Mouse (Mus musculus) left cerebral cortex, adult 18-20 months (tissue): ENCODE results near the gene Rheb. TPM values are rescaled to one million over a fixed set of nuclear protein-coding genes. Genes with fewer than 3 reads are reported as not detected.
A peak's percentile ranks its signal among the peaks of the same experiment; 100 is the strongest.
"Not testable (repeated sequence)": the region's sequence is repeated elsewhere in the genome, so short reads cannot be mapped to it uniquely, and the experiment has no call there.

Experiments
- DNase-seq, 2 experiments: peaks; one replicate each; pipeline ENCODE4 v3.0.0; 2021 to 2022; ENCODE audit warnings: low spot score in 2 of 2, mixed read lengths in 1 of 2
- total RNA-seq, 2 experiments: library from RNA; stranded (reverse); gene quantifications; 2 replicates each; pipeline ENCODE4 v1.2.3; 2021

Gene Rheb
- total RNA-seq, 2 experiments from 2014 or later = 130 to 134 TPM

DNA sequence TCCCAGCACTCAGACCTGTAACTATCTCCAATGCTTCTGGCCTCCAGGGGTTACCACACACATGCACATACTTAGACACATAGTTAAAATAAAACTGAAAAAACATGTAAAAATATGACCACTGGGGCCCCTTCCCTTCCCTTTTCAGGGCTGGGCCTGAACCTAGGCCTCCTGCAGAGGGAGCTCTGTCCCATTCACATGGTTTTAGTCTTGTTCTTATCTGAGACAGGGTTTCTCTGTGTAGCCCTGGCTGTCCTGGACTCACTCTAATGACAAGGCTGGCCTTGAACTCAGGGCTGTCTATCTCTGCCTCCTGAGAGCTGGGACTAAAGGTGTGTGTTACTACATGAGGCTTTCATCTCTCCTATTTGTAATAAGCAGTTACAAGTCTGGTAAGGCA, 42.0 kb downstream of the Rheb start:
- DNase-seq = no peak

DNA sequence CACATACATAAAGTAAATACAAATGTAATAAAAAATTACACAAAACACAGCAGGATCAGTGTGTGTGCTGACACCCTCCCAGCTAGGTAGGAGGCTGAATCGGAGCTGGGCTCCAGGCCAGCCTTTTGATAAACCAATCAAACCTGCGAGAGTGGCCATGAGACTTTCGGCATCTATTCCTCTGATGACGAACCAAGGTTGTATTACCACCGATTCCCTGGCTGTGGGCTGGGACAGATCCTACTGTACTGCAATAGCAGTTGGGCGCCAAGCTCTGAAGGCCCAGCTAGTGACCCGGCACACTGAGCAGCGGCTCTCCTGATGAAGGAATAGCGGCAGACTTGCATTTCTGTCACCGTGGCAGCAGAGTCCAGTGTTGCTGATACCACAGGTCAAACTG, 43.8 kb downstream of the Rheb start:
- DNase-seq = no peak

DNA sequence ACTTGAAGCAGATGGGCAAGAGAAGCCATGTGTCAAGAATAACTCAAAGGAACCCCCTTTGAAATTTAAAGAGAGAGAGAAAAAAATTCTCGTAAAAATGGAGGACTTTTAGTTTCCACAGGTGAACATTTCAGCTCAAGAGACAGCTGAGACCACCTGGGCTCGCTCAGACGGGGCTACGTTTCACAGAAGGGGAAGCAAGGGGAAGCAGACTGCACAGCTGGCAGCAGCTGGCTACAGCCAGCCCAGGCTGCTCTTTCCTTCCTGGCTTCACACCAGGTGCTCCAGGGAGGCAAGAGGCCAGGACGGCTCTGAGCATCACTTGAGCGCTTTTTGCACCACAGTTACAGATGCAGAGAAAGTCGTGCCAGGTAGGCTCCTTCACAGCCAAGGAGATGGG, 44.6 kb downstream of the Rheb start:
- no peak for DNase-seq

DNA sequence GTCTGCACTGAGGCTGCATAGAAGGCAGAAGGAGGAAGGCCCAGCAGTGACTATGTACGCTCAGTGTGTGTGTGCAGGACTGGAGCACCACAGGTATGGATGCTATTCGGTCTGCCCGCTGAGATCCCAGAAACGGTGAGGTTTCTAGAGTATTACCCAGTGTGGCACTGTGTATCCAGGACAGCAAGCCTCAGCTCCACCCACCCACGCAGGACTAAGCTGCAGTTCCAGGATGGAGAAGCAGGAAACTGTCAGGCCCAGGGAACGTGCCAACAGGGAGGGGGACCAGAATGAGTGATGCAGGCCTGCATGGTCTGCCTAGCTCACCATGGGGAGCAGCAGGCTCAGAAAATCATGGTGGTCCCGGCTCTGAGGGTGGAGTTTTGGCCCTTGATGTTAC, 49.5 kb downstream of the Rheb start:
- DNase-seq = peak; percentile 34 to 43

DNA sequence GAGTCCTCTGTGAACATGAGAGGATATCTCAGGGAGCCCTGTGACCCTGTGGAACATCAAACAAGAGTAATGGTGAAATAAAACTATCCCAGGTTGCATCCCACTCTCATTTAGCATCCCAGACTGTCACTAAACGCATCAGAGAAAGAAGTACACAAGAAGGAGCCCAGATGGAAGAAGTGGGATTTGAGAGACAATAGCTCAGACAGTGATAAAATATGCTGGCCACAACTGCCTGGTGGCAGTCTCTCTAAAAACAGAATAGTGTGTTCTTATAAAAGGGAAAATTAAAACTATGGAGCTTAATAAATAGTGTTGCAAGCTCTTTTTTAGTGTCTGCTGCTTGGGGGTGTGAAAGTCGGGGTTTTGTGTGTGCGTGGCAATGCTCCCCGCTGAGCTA, 59.5 kb downstream of the Rheb start:
- no peak for DNase-seq

DNA sequence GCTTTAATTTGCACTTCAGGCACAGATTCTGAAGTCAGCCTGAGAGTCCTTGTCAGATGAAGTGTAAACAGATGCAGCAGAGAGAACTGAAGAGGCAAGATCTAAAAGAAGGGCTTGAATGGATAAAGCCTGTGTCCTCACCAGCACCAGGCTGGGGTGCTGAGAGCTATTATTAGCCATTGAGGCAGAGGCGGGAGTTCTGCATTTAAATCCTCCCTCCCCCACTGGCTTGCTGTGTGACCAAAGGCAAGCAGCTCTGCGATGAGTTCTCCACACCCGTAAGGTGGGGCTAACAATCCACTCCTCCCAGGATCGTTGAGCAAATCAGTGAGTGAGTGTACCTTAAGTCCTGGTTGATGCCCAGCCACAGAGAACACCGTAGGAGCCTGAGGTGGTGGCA, 61.4 kb downstream of the Rheb start:
- DNase-seq = peak in 1 of 2 experiments; percentile 58

DNA sequence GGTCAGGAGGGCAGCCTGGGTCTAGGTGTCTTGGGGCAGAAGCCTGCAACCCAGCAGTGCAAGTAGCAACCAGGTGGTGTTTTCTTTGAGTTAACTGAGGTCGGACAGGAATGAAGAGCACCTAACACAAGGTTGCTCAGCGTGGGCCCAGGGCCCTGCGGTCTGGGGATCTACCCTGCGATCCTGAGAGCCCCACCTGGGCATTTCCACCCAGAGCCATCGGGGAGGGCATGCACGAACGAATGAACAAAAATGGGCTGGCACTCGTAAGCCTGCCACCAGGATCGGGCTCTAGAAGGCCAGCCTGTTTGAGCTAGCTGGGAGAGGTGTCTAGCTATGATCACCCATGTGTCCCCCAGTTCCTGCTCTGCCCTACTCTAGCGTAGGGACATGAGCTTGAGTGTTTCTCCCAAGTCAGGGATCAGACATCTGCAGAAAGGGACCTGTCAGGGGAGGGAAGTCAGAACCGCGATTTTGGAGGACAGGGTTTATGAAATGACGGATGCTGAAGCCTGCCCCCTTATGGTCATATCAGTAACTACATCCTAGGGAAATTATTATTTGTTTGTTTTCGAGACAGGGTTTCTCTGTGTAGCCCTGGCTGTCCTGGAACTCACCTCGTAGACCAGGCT, 62.4 kb downstream of the Rheb start:
- DNase-seq = no peak

DNA sequence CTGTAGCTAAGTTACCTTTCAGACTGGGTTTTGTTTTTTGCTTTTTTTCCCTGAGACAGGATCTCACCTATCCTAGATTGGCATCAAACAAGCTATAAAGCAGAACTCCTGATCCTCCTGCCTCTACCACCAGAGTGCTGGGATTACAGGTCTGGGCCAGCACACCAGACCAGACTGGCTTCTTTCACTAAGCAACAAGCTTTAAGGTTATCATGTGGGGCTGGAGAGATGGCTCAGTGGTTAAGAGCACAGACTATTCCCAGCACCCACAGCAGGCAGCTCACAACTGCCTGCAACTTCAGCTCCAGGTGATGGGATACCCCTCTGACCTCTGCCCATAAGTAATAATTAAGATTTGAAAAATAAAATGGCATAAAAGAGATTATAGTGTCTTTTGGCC, 63.1 kb downstream of the Rheb start:
- DNase-seq = no peak

DNA sequence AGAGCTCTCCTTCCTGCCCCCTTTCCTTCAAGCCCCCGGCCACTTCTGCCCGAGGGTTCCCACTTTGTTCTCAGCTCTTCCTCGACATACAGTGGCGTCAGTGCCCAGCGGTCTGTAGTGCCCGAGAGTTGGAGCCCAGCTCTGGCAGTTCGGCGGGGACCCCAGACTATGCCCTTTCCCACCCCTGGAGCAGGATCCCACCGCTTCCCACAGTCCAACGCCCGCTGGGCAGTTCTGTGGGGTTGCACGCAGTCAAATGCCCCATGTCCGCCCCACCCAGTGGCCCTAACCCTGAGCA, 63.6 kb downstream of the Rheb start:
- DNase-seq = no peak

DNA sequence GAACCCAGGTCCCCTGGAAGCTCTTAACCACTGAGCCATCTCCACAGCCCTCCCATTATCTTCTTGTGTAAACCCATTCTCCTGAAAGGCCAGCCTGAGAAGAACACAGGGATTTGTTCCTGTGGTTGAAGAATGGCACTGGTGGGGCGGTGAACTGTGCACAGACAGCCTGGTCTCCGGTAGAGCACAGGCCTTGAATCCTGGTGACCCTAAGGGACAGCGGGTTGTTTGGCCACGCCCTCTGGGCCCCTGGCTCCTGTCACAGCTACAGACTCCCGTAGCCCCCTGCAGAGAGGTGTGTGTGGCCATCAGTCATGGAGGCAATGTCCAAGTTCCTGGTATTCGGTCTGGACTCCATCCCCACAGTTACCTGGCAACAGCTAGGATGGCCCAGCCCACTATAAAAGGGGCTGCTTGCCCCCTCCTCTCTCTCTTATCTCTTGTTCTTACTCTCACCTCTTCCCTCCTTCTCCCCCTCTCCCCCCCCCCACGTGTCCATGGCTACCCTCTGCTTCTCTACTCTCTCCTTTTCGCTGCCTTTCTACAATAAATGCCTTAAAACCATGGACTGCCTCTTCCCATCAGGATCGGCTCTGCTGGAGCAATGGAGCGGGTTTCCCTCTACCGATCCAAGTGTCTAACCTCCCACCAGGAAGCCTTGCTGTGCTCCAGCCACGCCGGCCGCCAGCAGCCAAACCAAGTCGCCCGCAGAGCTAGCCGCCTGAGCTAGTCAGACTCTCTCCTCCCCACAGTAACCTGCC, 64.2 kb downstream of the Rheb start:
- no peak for DNase-seq

DNA sequence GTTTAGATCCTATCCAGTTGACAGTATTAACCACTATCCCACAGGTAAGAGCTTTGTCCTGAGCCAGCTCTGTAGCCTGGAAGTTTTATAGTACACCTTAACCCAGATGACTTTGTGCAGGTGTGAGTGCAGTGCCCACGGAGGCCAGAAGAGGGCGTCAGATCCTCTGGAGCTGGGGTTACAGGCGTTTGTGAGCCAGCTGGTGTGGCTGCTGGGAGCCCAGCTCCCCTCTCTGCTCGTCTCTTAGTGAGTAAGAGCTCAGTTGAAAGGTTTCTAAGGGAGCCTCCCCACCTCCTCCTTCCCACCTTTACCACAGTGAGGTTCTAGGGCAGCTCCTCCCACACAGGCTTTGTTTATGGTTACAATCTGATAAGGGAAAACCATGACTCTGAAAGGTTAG, 65.7 kb downstream of the Rheb start:
- no peak for DNase-seq

DNA sequence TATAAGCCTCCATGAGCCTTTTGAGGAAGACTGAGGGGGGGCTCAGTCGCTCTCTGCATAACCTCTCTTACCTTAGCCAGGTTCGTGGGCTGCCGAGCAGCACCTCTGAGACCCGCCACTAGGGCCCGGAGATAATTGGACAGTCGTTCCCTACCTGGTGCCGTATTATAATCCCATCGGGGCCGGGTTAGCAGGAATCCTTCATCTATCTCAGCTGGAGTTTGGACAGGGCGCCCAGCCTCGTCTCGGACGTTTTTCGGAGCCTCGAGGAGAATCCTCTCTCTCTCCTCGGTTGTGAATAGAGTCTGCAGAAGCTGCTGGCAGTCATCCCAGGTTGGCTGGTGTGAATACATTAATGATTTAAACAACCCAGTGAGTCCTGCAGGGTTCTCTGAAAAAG, 67.9 kb downstream of the Rheb start:
- DNase-seq = not testable (repeated sequence)

DNA sequence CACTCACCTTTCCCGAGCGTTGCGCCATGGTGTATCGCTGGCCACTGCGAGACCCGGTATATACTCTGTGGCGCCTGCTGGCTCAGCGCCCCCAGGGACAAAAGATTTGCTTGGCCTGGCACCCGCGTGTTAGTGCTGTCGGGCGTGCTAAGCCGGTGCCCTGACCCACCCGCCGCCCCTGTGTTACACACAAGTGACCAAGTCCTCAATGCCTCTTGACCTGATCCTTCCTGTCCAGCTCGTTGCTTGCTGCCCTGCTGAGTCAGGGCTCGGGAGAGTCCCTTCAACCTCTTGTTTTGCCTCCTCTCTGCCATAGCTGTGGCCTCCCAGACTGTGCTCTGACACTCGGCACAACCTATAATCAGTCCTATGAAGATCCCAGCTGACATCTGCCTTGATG, 84.6 kb downstream of the Rheb start, which contains the start of gene Crygn:
Gene Crygn, minus strand, starts transcription at position 193 of the 400 bp plus-strand sequence.
- no peak for DNase-seq

DNA sequence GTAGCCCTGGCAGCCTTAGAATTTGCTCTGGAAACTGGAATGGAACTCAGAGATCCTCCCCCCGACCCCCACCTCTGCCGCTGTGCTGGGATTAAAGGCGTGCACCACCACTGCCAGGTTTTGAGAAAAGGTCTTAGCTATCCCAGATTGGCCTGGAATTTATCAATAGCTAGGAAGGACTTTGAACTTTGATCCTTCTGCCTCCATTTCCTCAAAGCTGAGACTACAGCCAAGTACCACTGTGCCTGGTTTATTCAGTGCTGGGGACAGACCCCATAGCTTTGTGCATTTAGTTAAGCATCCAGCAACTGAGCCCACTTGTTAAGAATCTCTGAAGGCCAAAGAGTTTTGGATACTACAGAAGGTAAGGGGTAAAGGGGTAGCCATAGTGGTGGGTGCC, 85.5 kb downstream of the Rheb start:
- no peak for DNase-seq

Other genes with a start within 250 kb of the Rheb start
- 100 to 1,000 TPM in 1 of 2 experiments, 10 to 100 TPM in 1; 93.6 to 103 TPM for gene Smarcd3, start 218.2 kb downstream of the Rheb start, total RNA-seq
- 10 to 100 TPM; 78.7 to 84.1 TPM for gene Nub1, start 157.1 kb downstream of the Rheb start, total RNA-seq
- gene Wdr86, start 111.9 kb downstream of the Rheb start, total RNA-seq = 1 to 10 TPM in 1 of 2 experiments, under 1 TPM in 1; 0.56 to 1.0 TPM
- not detected for gene Crygn, start 84.6 kb downstream of the Rheb start, total RNA-seq